Mouse (Mus musculus) heart, embryonic 10.5 days (tissue): ENCODE measurements around the gene Hspb7. TPM values are rescaled to one million over a fixed set of nuclear protein-coding genes. Genes with fewer than 3 reads are reported as not detected.
A peak's percentile ranks its signal among the peaks of the same experiment; 100 is the strongest.

ENCODE experiments used
- DNase-seq: peaks from one replicate; pipeline ENCODE4 v3.0.0-alpha.2; 2017; ENCODE audit warnings: low spot score
- H3K27ac ChIP-seq: fragments of 300-500 bp; sonication (generic); 2 replicates; pipeline ENCODE4 v1.5.1; 2016; ENCODE audit warnings: mild to moderate bottlenecking
- H3K27me3 ChIP-seq: fragments of 300-500 bp; sonication (generic); 2 replicates; pipeline ENCODE4 v1.6.1; 2016; ENCODE audit warnings: mild to moderate bottlenecking; ENCODE audit not compliant: poor library complexity, insufficient read depth, severe bottlenecking
- H3K36me3 ChIP-seq: fragments of 300-500 bp; sonication (generic); 2 replicates; pipeline ENCODE4 v1.6.1; 2016; ENCODE audit warnings: mild to moderate bottlenecking, moderate library complexity
- H3K4me1 ChIP-seq: fragments of 300-500 bp; sonication (generic); 2 replicates; pipeline ENCODE4 v1.6.1; 2016; ENCODE audit warnings: mild to moderate bottlenecking
- H3K4me3 ChIP-seq: fragments of 300-500 bp; sonication (generic); 2 replicates; pipeline ENCODE4 v1.5.1; 2016; ENCODE audit warnings: mild to moderate bottlenecking, moderate library complexity
- H3K9me3 ChIP-seq: fragments of 300-500 bp; sonication (generic); 2 replicates; pipeline ENCODE4 v1.6.1; 2016; ENCODE audit warnings: mild to moderate bottlenecking, moderate library complexity
- WGBS: fragments of 180-500 bp; shearing (Covaris S2); methylation state at CpG from one replicate; pipeline ENCODE4 v1.1.7; 2016; 5-methylcytosine and 5-hydroxymethylcytosine counted together
- polyA plus RNA-seq: library from polyadenylated mRNA; unstranded; fragments of >200 nt; fragmentation: Nextera tagmentation; extraction: Ambion mirVana; gene quantifications from 2 replicates; pipeline ENCODE4 v1.2.1, GENCODE M21; 2016

Gene Hspb7
- polyA plus RNA-seq, 1 experiment from 2014 or later: 61.5 TPM

- Histone ChIP-seq H3K4me3 (no peak overlapping the region), H3K9me3 (no peaks in the 10 kb centered on the region), H3K27ac (no peak overlapping the region), H3K36me3 (no peaks in the 10 kb centered on the region), H3K4me1 (peaks cover 28% of the 10 kb centered on the region), H3K27me3 (no peaks in the 10 kb centered on the region)
- DNase-seq: no peak
These were observed 20.3 kb downstream of the Hspb7 start for GRCm38 (mm10) chr4:141440877-141441276.

- Histone ChIP-seq H3K4me1 (peaks cover 31% of the 10 kb centered on the region), H3K9me3 (no peaks in the 10 kb centered on the region), H3K27ac (peak overlapping the region; percentile 98), H3K27me3 (no peaks in the 10 kb centered on the region), H3K4me3 (peak overlapping the region; percentile 99), H3K36me3 (peaks cover 20% of the 10 kb centered on the region)
- DNase-seq: no peak
- 35% methylated on average over 11 of the region's 11 CpGs for WGBS
These were observed 23.3 kb downstream of the Hspb7 start for GRCm38 (mm10) chr4:141443641-141444429.

- WGBS: under 1% methylated on average over 83 of the region's 102 CpGs
- Histone ChIP-seq H3K4me3 (peak within 1 kb of the TSS; percentile 99), H3K27ac (peak within 1 kb of the TSS; percentile 98), H3K9me3 (no peaks in the 10 kb centered on the region), H3K36me3 (peaks cover 29% of the 10 kb centered on the region), H3K27me3 (no peaks in the 10 kb centered on the region), H3K4me1 (peaks cover 31% of the 10 kb centered on the region)
- peak; percentile 95 for DNase-seq
These were observed 24.1 kb downstream of the Hspb7 start, which contains the start of gene Zbtb17 for GRCm38 (mm10) chr4:141444451-141445327. Zbtb17 (plus strand) TSS chr4:141444654.

- H3K27me3 ChIP-seq: no peaks in the 10 kb centered on the region
- peak overlapping the region; percentile 99 for H3K4me3 ChIP-seq
- DNase-seq: no peak
- no peaks in the 10 kb centered on the region for H3K9me3 ChIP-seq
- 18% methylated on average over 14 of the region's 14 CpGs for WGBS
- peak overlapping the region; percentile 98 for H3K27ac ChIP-seq
- H3K36me3 ChIP-seq: peaks cover 35% of the 10 kb centered on the region
- H3K4me1 ChIP-seq: peaks cover 31% of the 10 kb centered on the region
These were observed 24.7 kb downstream of the Hspb7 start for GRCm38 (mm10) chr4:141445328-141445720.

- no peaks in the 10 kb centered on the region for H3K9me3 ChIP-seq
- no peak overlapping the region for H3K4me3 ChIP-seq
- H3K27ac ChIP-seq: no peak overlapping the region
- H3K36me3 ChIP-seq: peaks cover 44% of the 10 kb centered on the region
- no peak for DNase-seq
- peaks cover 28% of the 10 kb centered on the region for H3K4me1 ChIP-seq
- 72% methylated on average over 7 of the region's 7 CpGs for WGBS
- no peaks in the 10 kb centered on the region for H3K27me3 ChIP-seq
These were observed 25.6 kb downstream of the Hspb7 start for GRCm38 (mm10) chr4:141446211-141446610.

GRCm38 (mm10) chr4:141451251-141451650 is 30.7 kb downstream of the Hspb7 start:
- H3K36me3 ChIP-seq: peaks cover 74% of the 10 kb centered on the region
- H3K9me3 ChIP-seq: no peaks in the 10 kb centered on the region
- WGBS: 85% methylated on average over 2 of the region's 2 CpGs
- H3K4me3 ChIP-seq: no peak overlapping the region
- no peak overlapping the region for H3K27ac ChIP-seq
- no peak for DNase-seq
- no peaks in the 10 kb centered on the region for H3K27me3 ChIP-seq
- H3K4me1 ChIP-seq: peaks cover 9% of the 10 kb centered on the region; the same call in 1 of the 2 replicates

GRCm38 (mm10) chr4:141451916-141452450 is 31.4 kb downstream of the Hspb7 start:
- Histone ChIP-seq H3K4me1 (peaks cover 9% of the 10 kb centered on the region; the same call in 1 of the 2 replicates), H3K9me3 (no peaks in the 10 kb centered on the region), H3K27ac (no peak overlapping the region), H3K36me3 (peaks cover 75% of the 10 kb centered on the region), H3K4me3 (no peak overlapping the region), H3K27me3 (no peaks in the 10 kb centered on the region)
- DNase-seq: no peak
- WGBS: 91% methylated on average over 9 of the region's 9 CpGs

- DNase-seq: no peak
- Histone ChIP-seq H3K27ac (no peak overlapping the region), H3K4me1 (peaks cover 26% of the 10 kb centered on the region), H3K27me3 (no peaks in the 10 kb centered on the region), H3K9me3 (no peaks in the 10 kb centered on the region), H3K36me3 (peaks cover 50% of the 10 kb centered on the region), H3K4me3 (no peak overlapping the region)
- WGBS: 73% methylated on average over 14 of the region's 14 CpGs
These were observed 34.2 kb downstream of the Hspb7 start for GRCm38 (mm10) chr4:141454581-141455350.

GRCm38 (mm10) chr4:141455526-141455925 is 34.9 kb downstream of the Hspb7 start:
- DNase-seq: no peak
- Histone ChIP-seq H3K4me1 (peaks cover 26% of the 10 kb centered on the region), H3K27ac (no peak overlapping the region), H3K4me3 (no peak overlapping the region), H3K27me3 (no peaks in the 10 kb centered on the region), H3K9me3 (no peaks in the 10 kb centered on the region), H3K36me3 (peaks cover 49% of the 10 kb centered on the region)
- WGBS: 84% methylated on average over 4 of the region's 4 CpGs

GRCm38 (mm10) chr4:141456193-141456938 is 35.8 kb downstream of the Hspb7 start:
- no peak for DNase-seq
- Histone ChIP-seq H3K9me3 (no peaks in the 10 kb centered on the region), H3K27ac (no peak overlapping the region), H3K4me3 (no peak overlapping the region), H3K4me1 (peaks cover 29% of the 10 kb centered on the region), H3K27me3 (no peaks in the 10 kb centered on the region), H3K36me3 (peaks cover 43% of the 10 kb centered on the region)
- 94% methylated on average over 14 of the region's 14 CpGs for WGBS

GRCm38 (mm10) chr4:141458236-141458635 is 37.7 kb downstream of the Hspb7 start:
- 11% methylated on average over 7 of the region's 7 CpGs for WGBS
- Histone ChIP-seq H3K9me3 (no peaks in the 10 kb centered on the region), H3K4me3 (no peak overlapping the region), H3K27me3 (no peaks in the 10 kb centered on the region), H3K27ac (peak overlapping the region; percentile 53), H3K4me1 (peaks cover 39% of the 10 kb centered on the region), H3K36me3 (peaks cover 43% of the 10 kb centered on the region)
- no peak for DNase-seq

- Histone ChIP-seq H3K36me3 (peaks cover 43% of the 10 kb centered on the region), H3K27me3 (no peaks in the 10 kb centered on the region), H3K4me1 (peaks cover 45% of the 10 kb centered on the region), H3K27ac (0 out of 2 replicates have a peak overlapping the region, but pooled peaks have one; percentile 17), H3K4me3 (no peak overlapping the region), H3K9me3 (no peaks in the 10 kb centered on the region)
- 82% methylated on average over 3 of the region's 3 CpGs for WGBS
- no peak for DNase-seq
These were observed 38.3 kb downstream of the Hspb7 start for GRCm38 (mm10) chr4:141458888-141459287.
